35 mouse cellular contexts compared by ENCODE assay signal in genomic region chr3:97631258-97631860, GRCm38 (mm10). TPM values are rescaled to one million over a fixed set of nuclear protein-coding genes. Genes with fewer than 3 reads are reported as not detected.
DNase-seq lines count a peak whose midpoint lies in the region; ATAC-seq and TF ChIP-seq lines count a peak whose summit lies in the region.
"Had no signal": no experiment of that assay in that cellular context is flagged by ENCODE, and none has a peak within 500 bp of the region (broad histone marks: within the 10 kb centered on the region; RNA-seq: fewer than 3 reads in every experiment).

No protein-coding gene starts in this region.

- no peak for TF ChIP-seq CTCF in liver, adult 2 months (IDR thresholded peaks at IDR 0.05; ENCODE audit: low read depth, low read length)

- no peaks in the 10 kb centered on the region for H3K27me3 ChIP-seq in liver, adult 2 months (ENCODE audit: control insufficient read depth, insufficient read depth, low read length)
- H3K27me3 ChIP-seq: CH12.LX; embryonic facial prominence, embryonic 13.5 days; forebrain, embryonic 15.5 days; heart, embryonic 12.5 days; heart, embryonic 15.5 days had no signal

- peaks cover 23% of the 10 kb centered on the region for H3K4me1 ChIP-seq in liver, adult 2 months (ENCODE audit: control insufficient read depth, insufficient read depth, low read length)

- 23% methylated on average over 8 of the region's 8 CpGs for WGBS in liver, adult 2 months

- peak overlapping the region; percentile 57; the same call in 1 of the 2 replicates for H3K9ac ChIP-seq in liver, adult 2 months (ENCODE audit: low read depth, low read length)
- H3K9ac ChIP-seq: embryonic facial prominence, embryonic 13.5 days; forebrain, embryonic 12.5 days; forebrain, embryonic 15.5 days; heart, embryonic 12.5 days; heart, embryonic 15.5 days; hindbrain, embryonic 13.5 days had no signal

- peaks cover 4% of the 10 kb centered on the region; the same call in 1 of the 2 replicates for H3K79me2 ChIP-seq in liver, adult 2 months (ENCODE audit: control insufficient read depth, insufficient read depth, low read length)

- DNase-seq in heart, adult 11 months: peak; percentile 84
- DNase-seq in heart, adult 18-20 months: no peak
- DNase-seq in liver, adult 2 months (ENCODE audit: extremely low read depth, low read depth, low spot score): peak; percentile 94
- DNase-seq in liver (no peak), 416B (ENCODE audit: low read depth) (peak; percentile 36)
- no peak for DNase-seq in cerebellum, adult 9-10 months
- no peak for DNase-seq in yolk sac, embryonic 10.5 days (ENCODE audit: low spot score)
- DNase-seq: adrenal gland, adult 2 months; adrenal gland, postnatal 14 days; B cell, adult 2 months; cerebellum, adult 11 months; cerebellum, adult 2 months; cerebellum, postnatal 10 days; cerebellum, postnatal 36 days; embryo, embryonic 11 days; gastrocnemius, postnatal 25 days; heart, postnatal 10 days; heart, postnatal 36 days had no signal

- H3K4me3 ChIP-seq in liver, adult 2 months (ENCODE audit: insufficient read depth, low read depth, low read length): peak overlapping the region; percentile 17; the same call in 1 of the 2 replicates
- H3K4me3 ChIP-seq: embryonic facial prominence, embryonic 10.5 days; embryonic facial prominence, embryonic 13.5 days; erythroblast, embryonic 14.5 days; forebrain, embryonic 12.5 days; forebrain, embryonic 15.5 days; heart, embryonic 12.5 days; heart, embryonic 15.5 days; hindbrain, embryonic 10.5 days; hindbrain, embryonic 13.5 days had no signal

- H3K36me3 ChIP-seq in liver, adult 2 months (ENCODE audit: control insufficient read depth, insufficient read depth, low read length): peaks cover 32% of the 10 kb centered on the region
- H3K36me3 ChIP-seq: embryonic facial prominence, embryonic 10.5 days; embryonic facial prominence, embryonic 13.5 days; forebrain, embryonic 12.5 days; forebrain, embryonic 15.5 days; G1E; heart, embryonic 12.5 days; heart, embryonic 15.5 days; hindbrain, embryonic 10.5 days; hindbrain, embryonic 13.5 days had no signal

- no peak for TF ChIP-seq POLR2A in liver, adult 2 months (IDR thresholded peaks at IDR 0.05; ENCODE audit: extremely low read depth, insufficient read depth, low read length)

- peak overlapping the region; percentile 97 for H3K27ac ChIP-seq in liver, adult 2 months (replicated peaks; ENCODE audit: insufficient read depth, low read depth, low read length)
- H3K27ac ChIP-seq: embryonic facial prominence, embryonic 10.5 days; embryonic facial prominence, embryonic 13.5 days; forebrain, embryonic 12.5 days; forebrain, embryonic 15.5 days; heart, embryonic 15.5 days; hindbrain, embryonic 10.5 days; hindbrain, embryonic 13.5 days had no signal

- peak; percentile 49 for ATAC-seq in megakaryocyte progenitor cell, adult 5-6 weeks (replicated peaks; ENCODE audit: poor library complexity)
- ATAC-seq: forebrain, embryonic 15.5 days; hindbrain, embryonic 16.5 days had no signal

RNA-seq across cellular contexts. Expression of gene Fmo5, which starts 2.8 kb away (rescaled TPM):
- 10 to 100 TPM; 12.6 to 16.0 TPM for total RNA-seq in heart, adult 18-20 months (2021)
- total RNA-seq in liver, adult 2 months (2014; rRNA removed): 352 and 363 TPM in 2 replicates
- 145 and 230 TPM in 2 replicates for polyA plus RNA-seq in liver, adult 2 months (2012; rRNA removed)
- 5.0 and 7.8 TPM in 2 replicates for total RNA-seq in megakaryocyte progenitor cell, adult 5-6 weeks (2015)
- 3.3 and 4.2 TPM in 2 replicates for total RNA-seq in megakaryocyte progenitor cell, adult 5-6 weeks (2017)

RNA-seq across cellular contexts. Expression of gene Chd1l, which starts 21.4 kb away (rescaled TPM):
- total RNA-seq in heart, adult 18-20 months (2021): 10 to 100 TPM; 11.1 to 11.6 TPM
- total RNA-seq in liver, adult 2 months (2014; rRNA removed): 7.3 and 7.7 TPM in 2 replicates
- 2.3 and 2.4 TPM in 2 replicates for polyA plus RNA-seq in liver, adult 2 months (2012; rRNA removed)
- 21.1 and 21.3 TPM in 2 replicates for total RNA-seq in megakaryocyte progenitor cell, adult 5-6 weeks (2015)
- 45.9 and 57.4 TPM in 2 replicates for total RNA-seq in megakaryocyte progenitor cell, adult 5-6 weeks (2017)

RNA-seq across cellular contexts. Expression of gene Prkab2, which starts 26.6 kb away (rescaled TPM):
- total RNA-seq in heart, adult 18-20 months (2021): 10 to 100 TPM; 25.5 to 33.5 TPM
- total RNA-seq in liver, adult 2 months (2014; rRNA removed): 0.81 and 0.83 TPM in 2 replicates
- 1.5 TPM in 2 replicates for polyA plus RNA-seq in liver, adult 2 months (2012; rRNA removed)
- total RNA-seq in megakaryocyte progenitor cell, adult 5-6 weeks (2015): 3.4 and 4.0 TPM in 2 replicates
- total RNA-seq in megakaryocyte progenitor cell, adult 5-6 weeks (2017): 2.7 and 4.0 TPM in 2 replicates

RNA-seq across cellular contexts. Expression of gene Gm17651, which starts 43.1 kb away (rescaled TPM):
- total RNA-seq in heart, adult 18-20 months (2021): not detected
- not detected in 2 replicates for total RNA-seq in liver, adult 2 months (2014; rRNA removed)
- polyA plus RNA-seq in liver, adult 2 months (2012; rRNA removed): not detected in 2 replicates
- total RNA-seq in megakaryocyte progenitor cell, adult 5-6 weeks (2015): not detected in 2 replicates
- total RNA-seq in megakaryocyte progenitor cell, adult 5-6 weeks (2017): not detected in 2 replicates
- total RNA-seq: adrenal gland, adult 2 months; adrenal gland, postnatal 14 days; adrenal gland, postnatal 4 days; CH12.LX; G1E; gastrocnemius, adult 8-10 months; gastrocnemius, postnatal 25 days; heart, postnatal 10 days; heart, postnatal 36 days had no signal
- polyA plus RNA-seq: adrenal gland, adult 2 months; cerebellum, adult 2 months; cortical plate, adult 2 months; embryonic facial prominence, embryonic 10.5 days; embryonic facial prominence, embryonic 13.5 days; erythroblast, embryonic 14.5 days; forebrain, embryonic 12.5 days; forebrain, embryonic 15.5 days; G1E; gonadal fat pad, adult 2 months; heart, embryonic 12.5 days; heart, embryonic 15.5 days; hindbrain, embryonic 10.5 days; hindbrain, embryonic 13.5 days; hindbrain, embryonic 16.5 days had no signal

Comparison
In these comparisons a context has a peak if more than half of its experiments do, and no peak if none do; other contexts are left out.
1. DNase-seq: peak in heart, adult 11 months (single experiment), liver, adult 2 months (single experiment) and 416B (single experiment); none in heart, adult 18-20 months (0 of 2), liver (single experiment), cerebellum, adult 9-10 months (single experiment) and yolk sac, embryonic 10.5 days (single experiment).
2. RNA of gene Fmo5, which starts 2.8 kb away (total RNA-seq): 352 to 363 TPM in liver, adult 2 months; 12.6 to 16.0 TPM in heart, adult 18-20 months and 3.3 to 7.8 TPM in megakaryocyte progenitor cell, adult 5-6 weeks; every median in the first group is over 10 times any median in the second.
3. RNA of gene Prkab2, which starts 26.6 kb away (total RNA-seq): 25.5 to 33.5 TPM in heart, adult 18-20 months; 2.7 to 4.0 TPM in megakaryocyte progenitor cell, adult 5-6 weeks and 0.81 to 0.83 TPM in liver, adult 2 months; every median in the first group is over 4 times any median in the second.